Mouse (Mus musculus) kidney, adult 18-20 months (tissue): ENCODE results near the gene Trim56.
A peak's percentile ranks its signal among the peaks of the same experiment; 100 is the strongest.
"Not testable (repeated sequence)": the region's sequence is repeated elsewhere in the genome, so short reads cannot be mapped to it uniquely, and the experiment has no call there.

Experiments
- DNase-seq: peaks from one replicate; pipeline ENCODE4 v3.0.0; 2021

The Trim56 gene

DNA sequence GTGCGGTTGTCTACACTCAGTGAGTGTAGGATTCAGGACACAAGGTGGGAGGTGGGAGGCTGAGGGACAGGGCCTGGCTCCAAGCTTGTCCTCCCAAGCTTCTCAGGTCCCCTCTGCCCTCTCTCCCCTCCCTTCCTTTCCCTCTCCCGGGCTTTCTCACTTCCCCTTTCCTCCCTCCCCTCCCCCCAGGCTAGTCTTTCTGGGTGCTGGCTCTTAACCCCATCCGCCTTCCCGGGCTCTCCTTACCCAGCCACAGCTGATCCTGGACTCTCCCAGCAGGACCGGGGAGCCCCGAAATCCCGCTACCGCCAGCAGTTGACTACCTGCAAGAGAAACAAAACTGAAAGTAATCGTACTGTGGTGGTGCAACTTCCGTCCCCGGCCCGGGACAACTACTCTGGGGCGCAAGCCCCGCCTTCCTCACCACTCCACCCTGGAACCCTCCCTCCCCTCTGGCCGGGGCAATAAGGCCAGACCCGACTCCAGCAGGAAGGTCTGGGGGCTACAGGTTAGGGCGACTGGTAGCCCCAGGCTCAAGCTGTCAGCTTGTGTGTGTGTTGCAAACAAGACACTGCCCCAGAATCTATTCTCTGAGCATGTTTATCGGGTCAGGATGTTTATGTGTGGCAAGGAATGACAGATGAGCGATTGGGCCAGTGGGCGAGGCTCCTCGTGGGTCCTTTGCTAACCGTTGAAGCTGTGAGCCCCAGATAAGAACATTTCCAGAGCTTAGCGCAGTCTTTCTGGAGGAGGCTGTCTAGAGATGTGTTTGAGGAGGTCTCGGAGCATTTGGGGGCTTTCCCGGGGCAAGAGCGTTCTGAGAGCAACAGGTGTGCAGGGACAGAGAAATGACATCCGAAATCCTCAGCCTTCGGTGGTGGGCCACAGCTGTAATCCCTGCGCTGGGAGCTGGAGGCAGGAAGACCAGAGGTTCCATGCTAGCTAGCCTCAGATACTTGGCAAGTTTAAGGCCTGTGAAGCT lies at the start of gene Trim56:
Gene Trim56, minus strand, starts transcription at position 344 of the 982 bp plus-strand sequence.
- peak; percentile 86 for DNase-seq

- no peak for DNase-seq
These were observed 45.8 kb upstream of the Trim56 start for GRCm38 (mm10) chr5:137161853-137162252.

DNA sequence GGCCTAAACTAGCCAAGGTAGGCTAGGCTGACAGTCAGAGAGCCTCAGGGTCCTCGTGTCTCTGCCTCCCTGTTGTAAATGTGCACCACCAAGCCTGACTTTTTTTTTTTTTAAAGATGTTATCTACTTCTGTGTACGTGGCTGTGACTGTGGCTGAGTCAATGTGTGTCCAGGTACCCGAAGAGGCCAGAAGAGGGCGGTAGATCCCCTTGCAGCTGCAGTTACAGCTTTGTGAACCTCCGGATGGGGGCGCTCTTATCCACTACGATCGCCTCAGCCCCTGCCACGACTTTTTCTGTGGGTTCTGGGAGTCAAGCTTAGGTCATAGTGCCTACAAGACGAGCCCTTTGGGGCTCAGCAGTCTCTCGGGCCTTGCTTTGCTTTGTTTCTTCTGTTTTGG lies 43.5 kb upstream of the Trim56 start:
- peak; percentile 52 for DNase-seq

DNA sequence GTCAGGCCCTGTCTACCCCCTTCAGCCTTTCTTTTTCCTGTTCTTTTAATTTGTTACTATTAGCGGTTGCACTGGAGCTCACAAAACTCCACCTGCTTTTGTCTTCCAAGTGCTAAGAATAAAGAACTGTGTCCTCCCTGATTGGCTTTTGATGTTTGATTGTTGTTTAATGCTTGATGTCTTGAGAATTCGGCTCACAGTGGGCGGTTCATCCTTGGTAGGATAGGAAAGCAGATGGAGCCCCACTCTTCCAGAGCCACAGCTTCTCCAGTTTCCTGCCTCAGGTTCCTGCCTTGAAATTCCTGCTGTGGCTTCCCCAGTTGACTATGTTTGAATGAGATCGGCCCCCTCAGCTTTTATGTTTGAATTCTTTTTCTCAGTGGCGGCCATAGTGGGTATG lies 37.3 kb upstream of the Trim56 start:
- DNase-seq: no peak

DNA sequence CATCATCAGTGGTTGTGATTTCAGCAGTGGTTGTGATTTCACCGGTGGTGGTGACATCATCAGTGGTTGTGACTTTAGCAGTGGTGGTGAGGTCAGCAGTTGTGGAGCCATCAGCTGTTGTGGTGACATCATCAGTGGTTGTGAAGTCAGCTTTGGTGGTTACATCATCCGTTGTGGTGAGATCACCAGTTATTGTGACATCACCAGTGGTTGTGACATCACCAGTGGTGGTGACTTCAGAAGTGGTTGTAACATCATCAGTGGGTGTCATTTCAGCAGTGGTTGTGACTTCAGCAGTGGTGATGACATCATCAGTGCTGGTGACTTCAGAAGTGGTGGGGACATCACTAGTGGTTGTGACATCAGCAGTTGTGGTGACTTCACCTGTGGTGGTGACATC lies 36.6 kb upstream of the Trim56 start:
- DNase-seq: no peak

- DNase-seq: not testable (repeated sequence)
These were observed 33.4 kb upstream of the Trim56 start, which contains the start of gene Muc3 for GRCm38 (mm10) chr5:137149272-137149882. Muc3 (minus strand) TSS chr5:137149322.

DNA sequence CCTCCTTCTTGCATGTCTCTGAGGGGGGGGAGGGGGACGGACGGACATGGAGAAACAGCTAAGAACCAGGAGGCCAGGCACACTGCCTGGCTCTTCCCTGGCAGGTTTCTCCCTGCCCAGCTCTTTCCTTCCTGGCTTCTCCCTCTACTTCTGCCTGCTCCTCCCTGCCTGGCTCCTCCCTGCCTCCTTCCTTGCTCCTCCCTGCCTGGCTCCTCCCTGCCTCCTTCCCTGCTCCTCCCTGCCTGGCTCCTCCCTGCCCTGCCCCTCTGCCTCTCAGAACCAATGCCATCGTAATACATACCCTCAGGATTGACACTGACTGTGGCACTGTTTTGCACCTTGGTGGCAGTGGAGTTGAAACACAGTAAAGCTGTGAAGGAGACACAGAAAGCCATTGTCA lies 24.8 kb upstream of the Trim56 start:
- DNase-seq: no peak

- DNase-seq: no peak
These were observed 23.0 kb upstream of the Trim56 start for GRCm38 (mm10) chr5:137138977-137139376.

- DNase-seq: no peak
These were observed 18.9 kb upstream of the Trim56 start for GRCm38 (mm10) chr5:137134959-137135358.

- peak; percentile 36 for DNase-seq
These were observed 15.5 kb upstream of the Trim56 start for GRCm38 (mm10) chr5:137131490-137131889.

DNA sequence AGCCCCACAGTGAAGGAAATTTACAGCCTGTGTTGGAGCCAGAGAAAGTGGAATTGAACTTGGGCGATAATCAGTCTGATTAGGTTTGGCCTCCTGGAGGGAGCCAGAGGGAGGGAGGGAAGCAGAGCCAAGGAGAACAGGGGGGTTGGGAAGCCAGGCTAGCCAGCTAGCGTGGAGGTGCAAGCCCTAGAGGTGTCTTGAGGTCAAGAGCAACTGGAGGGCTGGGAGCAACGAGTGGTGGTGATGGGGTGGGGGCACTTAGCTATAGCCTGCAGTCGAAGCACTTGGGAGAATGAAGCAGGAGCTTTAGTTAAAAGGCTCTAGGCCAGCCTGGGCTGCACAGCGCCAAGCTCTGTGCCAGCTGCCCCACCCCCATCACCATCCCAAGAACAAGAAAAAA lies 13.3 kb upstream of the Trim56 start:
- peak; percentile 36 for DNase-seq

DNA sequence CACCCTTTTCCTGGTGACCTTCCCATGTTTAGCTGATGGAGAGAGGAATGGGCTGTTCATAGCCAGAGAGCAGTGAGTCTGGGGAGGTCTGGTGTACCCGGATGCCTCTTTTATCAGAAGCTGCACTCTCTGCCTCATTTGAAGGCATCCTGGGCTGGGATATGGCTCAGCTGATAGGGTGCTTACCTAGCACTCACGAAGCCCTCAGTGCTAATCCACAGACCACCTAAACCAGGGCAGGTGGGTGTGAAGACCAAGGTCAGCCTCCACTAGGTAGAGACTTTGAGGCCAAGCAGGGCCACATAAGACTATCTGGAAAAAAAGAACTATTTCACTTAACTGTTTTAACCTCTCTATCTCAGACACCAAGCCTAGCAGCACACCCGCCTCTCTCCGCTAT lies 7.5 kb upstream of the Trim56 start:
- DNase-seq: no peak

DNA sequence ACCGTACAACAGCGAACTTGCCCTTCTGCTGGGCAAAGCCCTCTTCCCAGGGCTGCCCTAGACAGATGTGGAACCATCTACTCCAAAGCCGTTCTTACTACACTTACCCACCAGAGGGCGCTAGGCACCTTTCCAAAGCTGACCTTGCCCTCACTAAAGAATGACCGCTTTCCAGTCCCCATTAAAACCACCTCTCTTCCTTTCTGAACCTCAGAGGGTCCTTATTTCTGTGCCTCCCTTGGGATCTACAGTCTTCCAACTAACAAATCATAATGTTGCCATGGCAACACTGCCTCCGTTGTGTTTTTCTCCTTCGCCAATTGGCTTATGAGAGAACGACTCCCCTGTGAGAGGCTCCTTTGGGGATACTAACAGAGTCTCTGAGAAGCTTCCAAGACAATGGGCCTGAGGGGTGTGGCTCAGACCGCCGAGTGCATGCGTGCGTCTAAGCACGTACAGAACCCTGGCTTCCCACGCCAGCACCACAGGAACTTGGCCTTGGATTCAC lies 6.7 kb upstream of the Trim56 start:
- DNase-seq: peak; percentile 81

DNA sequence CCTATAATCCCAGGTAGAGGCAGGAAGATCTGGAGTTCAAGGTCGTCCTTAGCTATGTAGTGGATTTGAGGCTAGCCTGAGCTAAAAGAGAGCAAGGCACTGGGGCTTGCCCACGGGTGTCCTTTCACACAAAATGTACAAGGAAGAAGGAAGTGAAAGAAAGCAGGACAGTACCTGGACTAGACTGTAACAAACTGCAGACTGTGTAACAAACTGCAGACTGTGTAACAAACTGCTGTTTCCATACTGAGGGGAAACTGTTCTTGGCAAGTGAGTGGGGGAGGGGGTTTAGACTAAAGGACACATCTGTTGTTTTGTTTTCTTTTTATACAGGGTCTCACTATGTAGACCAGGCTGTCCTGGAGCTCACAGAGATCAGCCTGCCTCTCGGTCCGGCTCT lies 5.3 kb upstream of the Trim56 start:
- DNase-seq: no peak

- no peak for DNase-seq
These were observed 2.9 kb upstream of the Trim56 start for GRCm38 (mm10) chr5:137118878-137119277.

DNA sequence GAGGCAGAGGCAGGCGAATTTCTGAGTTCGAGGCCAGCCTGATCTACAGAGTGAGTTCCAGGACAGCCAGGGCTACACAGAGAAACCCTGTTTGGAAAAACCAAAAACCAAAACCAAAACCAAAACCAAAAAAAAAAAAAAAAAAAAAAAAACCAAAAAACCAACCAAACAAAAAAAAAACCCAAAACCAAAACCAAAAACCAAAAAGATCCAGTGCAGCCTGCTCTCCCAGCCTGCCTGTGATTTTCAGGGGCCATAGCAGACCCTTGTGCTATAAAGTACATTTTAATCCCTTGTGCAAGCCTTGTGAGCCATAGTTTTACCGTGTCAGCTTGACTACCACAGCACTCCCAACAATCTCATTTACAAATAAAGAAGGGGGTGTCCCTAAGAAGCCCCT lies 2.0 kb upstream of the Trim56 start:
- DNase-seq: not testable (repeated sequence)

DNA sequence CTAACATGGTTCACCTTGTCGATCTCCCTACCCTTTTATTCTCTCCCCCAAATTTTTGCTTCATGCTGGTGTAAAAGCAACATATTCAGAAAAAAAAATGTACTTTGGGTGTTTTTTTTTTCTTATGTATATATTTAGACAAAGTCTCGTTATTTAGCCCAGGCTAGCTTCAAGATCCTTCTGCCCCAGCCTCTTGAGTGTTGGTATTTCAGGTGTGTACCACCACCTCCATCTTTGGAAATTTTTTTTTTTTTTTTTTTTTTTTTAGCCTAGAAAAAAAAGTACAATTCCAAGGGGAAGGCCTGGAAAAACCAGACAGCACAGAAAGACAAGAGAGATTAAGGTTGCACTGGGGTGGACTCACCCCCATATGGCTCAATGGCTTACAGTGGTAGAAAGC lies 978 bp upstream of the Trim56 start:
- no peak for DNase-seq

DNA sequence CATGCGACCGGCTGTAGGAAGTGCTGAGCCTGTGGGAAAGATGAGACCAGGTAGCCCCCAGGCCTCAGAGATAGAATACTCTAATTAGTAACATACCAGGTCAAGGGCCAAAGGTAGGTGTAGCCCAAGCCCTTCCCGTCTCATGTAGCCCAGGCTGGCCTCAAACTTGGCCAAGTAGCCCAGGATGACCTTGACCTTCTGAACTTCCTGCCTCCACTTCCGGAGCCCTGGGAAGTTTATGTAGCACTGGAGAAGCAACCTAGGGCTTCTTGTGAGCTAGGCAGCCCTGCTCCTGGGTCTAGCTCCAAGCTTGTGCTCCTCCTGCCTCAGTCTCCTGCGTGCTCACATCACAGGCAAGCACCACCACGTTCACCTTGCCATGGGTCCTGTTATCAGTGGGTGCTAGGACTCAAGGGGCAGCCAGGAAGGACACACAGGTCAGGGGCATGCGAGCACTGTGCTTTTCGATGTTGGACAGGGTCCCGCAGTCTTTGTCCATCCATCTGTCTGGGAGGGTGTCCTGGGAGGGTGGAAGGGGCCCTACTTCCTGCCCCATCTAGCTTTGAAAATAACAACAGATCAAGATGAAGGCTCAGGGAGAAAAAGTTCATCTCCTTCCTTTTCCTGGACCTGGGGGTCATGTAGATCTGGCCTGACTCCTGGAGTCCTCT lies 983 bp downstream of the Trim56 start:
- no peak for DNase-seq

DNA sequence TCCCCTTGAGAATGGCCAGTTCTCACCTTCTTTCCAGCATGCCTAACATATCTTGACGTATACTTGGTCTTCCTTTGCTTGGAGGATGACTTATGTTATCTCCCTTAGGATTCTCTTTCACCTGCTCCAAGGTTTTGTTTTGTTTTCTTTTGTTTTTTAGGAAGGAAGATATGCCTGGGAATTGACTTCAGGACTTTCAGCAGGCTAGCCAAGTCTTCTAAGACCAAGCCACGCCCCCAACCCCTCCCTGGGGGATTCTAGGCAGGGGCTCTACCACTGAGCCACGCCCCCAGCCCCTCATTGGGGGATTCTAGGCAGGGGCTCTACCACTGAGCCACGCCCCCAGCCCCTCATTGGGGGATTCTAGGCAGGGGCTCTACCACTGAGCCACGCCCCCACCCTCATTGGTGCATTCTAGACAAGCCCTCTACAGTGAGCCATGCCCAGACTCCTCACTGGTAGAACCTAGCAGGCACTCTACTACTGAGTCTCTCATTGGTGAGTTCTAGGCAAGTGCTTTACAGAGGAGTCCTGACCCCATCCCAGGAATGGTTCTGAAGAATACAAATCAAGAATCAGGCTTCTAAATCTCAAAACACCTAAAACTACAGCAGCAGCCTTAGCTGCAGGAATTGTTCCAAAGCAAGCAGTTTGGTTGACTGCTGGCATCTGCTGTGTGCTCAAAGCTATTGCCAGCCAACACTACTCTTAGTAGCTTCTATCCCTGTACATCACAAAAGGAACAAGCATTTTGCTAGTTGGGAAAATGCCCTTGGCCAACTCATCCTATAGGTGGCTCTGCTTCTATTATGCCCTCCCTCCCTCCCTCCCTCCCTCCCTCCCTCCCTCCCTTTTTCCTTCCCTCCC lies 4.2 kb downstream of the Trim56 start:
- no peak for DNase-seq

GRCm38 (mm10) chr5:137110863-137111262 lies 5.1 kb downstream of the Trim56 start:
- no peak for DNase-seq

DNA sequence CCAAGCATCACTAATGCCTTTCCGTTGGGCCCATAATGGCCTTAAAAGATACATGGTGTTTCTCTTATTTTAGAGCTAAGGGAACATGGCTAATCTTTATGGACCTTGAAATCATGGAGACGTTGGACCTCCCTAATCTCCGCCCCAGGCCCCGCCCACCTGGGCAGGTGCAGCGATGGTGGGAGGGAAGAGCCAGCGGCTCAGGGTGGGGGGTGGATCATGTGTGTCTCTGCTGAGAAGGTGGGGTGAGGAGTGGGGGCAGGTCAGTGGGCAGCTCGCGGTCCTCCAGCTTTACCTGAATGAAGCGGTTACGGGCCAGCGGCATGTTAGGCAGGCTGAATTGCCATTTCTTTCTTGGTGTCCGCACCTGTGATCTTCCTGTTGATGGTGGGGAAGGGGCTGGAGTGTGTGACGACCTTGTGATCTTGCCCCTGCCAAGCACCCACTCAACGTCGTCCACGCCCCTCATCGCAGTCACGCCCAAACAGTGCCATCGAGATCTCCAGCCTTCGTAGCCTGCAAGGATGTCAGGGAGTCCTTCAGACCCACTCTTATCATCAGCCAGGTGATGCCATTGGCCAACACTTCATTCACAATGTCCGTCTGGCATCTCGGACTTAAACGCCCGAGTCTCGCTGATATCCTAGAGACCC lies 5.9 kb downstream of the Trim56 start:
- peak; percentile 35 for DNase-seq

DNA sequence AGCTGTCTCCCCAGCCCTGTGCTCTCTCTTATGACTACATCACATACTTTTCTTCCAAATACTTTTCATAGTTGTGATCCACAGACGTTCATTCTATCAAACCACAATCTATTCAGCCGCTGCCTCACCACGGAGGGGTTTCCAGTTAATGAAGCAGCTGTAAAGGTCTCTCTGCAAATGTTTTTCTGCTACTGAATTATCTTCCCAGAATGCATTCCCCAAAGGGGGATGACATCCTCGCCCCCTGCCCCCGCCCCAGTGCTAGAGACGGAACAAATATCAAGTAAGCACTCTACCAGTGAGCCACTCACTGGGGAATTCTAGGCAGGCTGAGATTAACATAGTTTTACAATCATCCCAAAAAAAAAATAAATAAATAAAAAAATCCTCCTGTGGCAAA lies 7.9 kb downstream of the Trim56 start:
- no peak for DNase-seq
